Mouse (Mus musculus) C2C12 (cell line): ENCODE measurements around the gene Ap2s1. TPM values are rescaled to one million over a fixed set of nuclear protein-coding genes. Genes with fewer than 3 reads are reported as not detected.
"Not testable (repeated sequence)": the region's sequence is repeated elsewhere in the genome, so short reads cannot be mapped to it uniquely, and the experiment has no call there.

Source experiments
- H3K27me3 ChIP-seq: one replicate; pipeline ENCODE4 v1.6.1; 2011; ENCODE audit not compliant: control insufficient read depth, insufficient read depth, insufficient read length
- H3K36me3 ChIP-seq: one replicate; pipeline ENCODE4 v1.6.1; 2011; ENCODE audit not compliant: control insufficient read depth, insufficient read depth
- H3K4me3 ChIP-seq: one replicate; pipeline ENCODE4 v1.5.1; 2011; ENCODE audit warnings: mild to moderate bottlenecking, control low read depth; ENCODE audit not compliant: poor library complexity, insufficient read depth, severe bottlenecking
- H3K79me2 ChIP-seq: one replicate; pipeline ENCODE4 v1.6.1; 2011; ENCODE audit not compliant: control insufficient read depth, insufficient read depth
- H3K79me3 ChIP-seq: one replicate; pipeline ENCODE4 v1.6.1; 2011; ENCODE audit warnings: low read depth, control low read depth
- H3ac ChIP-seq: one replicate; pipeline ENCODE3; 2011; ENCODE audit warnings: low read depth; ENCODE audit not compliant: control insufficient read depth, insufficient read length
- CEBPB ChIP-seq: IDR thresholded peaks from one replicate; pipeline ENCODE4 v1.6.1; 2011; ENCODE audit warnings: low read depth, mild to moderate bottlenecking, control low read depth, moderate library complexity
- CTCF ChIP-seq: IDR thresholded peaks from one replicate; pipeline ENCODE4 v1.5.1; 2011; ENCODE audit not compliant: control insufficient read depth, insufficient read depth, insufficient read length
- FOSL1 ChIP-seq: IDR thresholded peaks from one replicate; pipeline ENCODE4 v1.8.0; 2011; ENCODE audit warnings: mild to moderate bottlenecking, low read length; ENCODE audit not compliant: poor library complexity, insufficient read depth, severe bottlenecking
- MAX ChIP-seq: IDR thresholded peaks from one replicate; pipeline ENCODE4 v1.6.1; 2011; ENCODE audit warnings: mild to moderate bottlenecking, control low read depth
- MYOD1 ChIP-seq: IDR thresholded peaks from one replicate; pipeline ENCODE4 v1.6.1; 2011; ENCODE audit warnings: low read depth; ENCODE audit not compliant: control insufficient read depth, insufficient read length
- MYOG ChIP-seq: IDR thresholded peaks from one replicate; pipeline ENCODE4 v1.6.1; 2011; ENCODE audit not compliant: control insufficient read depth, insufficient read length; ENCODE audit errors: extremely low read depth
- USF1 ChIP-seq: IDR thresholded peaks from one replicate; pipeline ENCODE4 v1.6.1; 2011; ENCODE audit warnings: low read depth, mild to moderate bottlenecking, control low read depth, moderate library complexity
- polyA plus RNA-seq: library from polyadenylated mRNA; unstranded; fragments of >200 nt; fragmentation: generic; extraction: Trizol; gene quantifications from one replicate; pipeline ENCODE4 v1.2.1, GENCODE M21; 2012; ENCODE audit warnings: missing spikeins

Gene Ap2s1
- polyA plus RNA-seq, 1 experiment: 301 TPM

- Histone ChIP-seq H3K4me3 (no peak overlapping the region), H3K27me3 (peaks cover 7% of the 10 kb centered on the region), H3K79me3 (no peaks in the 10 kb centered on the region), H3ac (no peak overlapping the region), H3K36me3 (no peaks in the 10 kb centered on the region), H3K79me2 (no peaks in the 10 kb centered on the region)
- no peak for TF ChIP-seq FOSL1
- TF ChIP-seq USF1: no peak
- no peak for TF ChIP-seq CEBPB
- TF ChIP-seq MYOG: no peak
- TF ChIP-seq MYOD1: no peak
- TF ChIP-seq MAX: no peak
- TF ChIP-seq CTCF: no peak
Measured at GRCm38 (mm10) chr7:16728596-16729348, 9.4 kb upstream of the Ap2s1 start.

- H3ac ChIP-seq, H3K79me3 ChIP-seq, H3K27me3 ChIP-seq, H3K4me3 ChIP-seq, H3K79me2 ChIP-seq, H3K36me3 ChIP-seq: not testable (repeated sequence)
Measured at GRCm38 (mm10) chr7:16729563-16729962, 8.6 kb upstream of the Ap2s1 start.

- H3K4me3 ChIP-seq: no peak overlapping the region
- no peaks in the 10 kb centered on the region for H3K79me2 ChIP-seq
- H3K36me3 ChIP-seq: no peaks in the 10 kb centered on the region
- H3K79me3 ChIP-seq: no peaks in the 10 kb centered on the region
- no peak overlapping the region for H3ac ChIP-seq
- TF ChIP-seq FOSL1 (no peak), MYOG (no peak), CTCF (no peak), MAX (no peak), MYOD1 (no peak), CEBPB (no peak), USF1 (no peak)
- H3K27me3 ChIP-seq: no peaks in the 10 kb centered on the region
Measured at GRCm38 (mm10) chr7:16730791-16731190, 7.4 kb upstream of the Ap2s1 start.

GRCm38 (mm10) chr7:16731893-16732422 lies 6.3 kb upstream of the Ap2s1 start:
- H3K27me3 ChIP-seq: no peaks in the 10 kb centered on the region
- H3ac ChIP-seq: no peak overlapping the region
- H3K4me3 ChIP-seq: no peak overlapping the region
- no peaks in the 10 kb centered on the region for H3K79me3 ChIP-seq
- TF ChIP-seq MYOD1: no peak
- no peak for TF ChIP-seq CEBPB
- no peak for TF ChIP-seq MAX
- TF ChIP-seq USF1: no peak
- no peak for TF ChIP-seq MYOG
- no peak for TF ChIP-seq CTCF
- no peak for TF ChIP-seq FOSL1
- H3K79me2 ChIP-seq: no peaks in the 10 kb centered on the region
- no peaks in the 10 kb centered on the region for H3K36me3 ChIP-seq

- H3K4me3 ChIP-seq: no peak overlapping the region
- no peak overlapping the region for H3ac ChIP-seq
- H3K79me3 ChIP-seq: peaks cover 19% of the 10 kb centered on the region
- TF ChIP-seq USF1: no peak
- no peak for TF ChIP-seq MYOG
- no peak for TF ChIP-seq CEBPB
- TF ChIP-seq FOSL1: no peak
- TF ChIP-seq MYOD1: no peak
- no peak for TF ChIP-seq MAX
- no peak for TF ChIP-seq CTCF
- H3K36me3 ChIP-seq: no peaks in the 10 kb centered on the region
- no peaks in the 10 kb centered on the region for H3K27me3 ChIP-seq
- H3K79me2 ChIP-seq: peaks cover 29% of the 10 kb centered on the region
Measured at GRCm38 (mm10) chr7:16737606-16738072, 571 bp upstream of the Ap2s1 start.

- H3K79me2 ChIP-seq: peaks cover 29% of the 10 kb centered on the region
- H3ac ChIP-seq: peak overlapping the region; percentile 95
- TF ChIP-seq FOSL1 (no peak), CTCF (no peak), USF1 (no peak), MAX (no peak), MYOD1 (no peak), MYOG (no peak), CEBPB (no peak)
- peaks cover 19% of the 10 kb centered on the region for H3K79me3 ChIP-seq
- H3K4me3 ChIP-seq: peak overlapping the region; percentile 72
- H3K36me3 ChIP-seq: peaks cover 4% of the 10 kb centered on the region
- no peaks in the 10 kb centered on the region for H3K27me3 ChIP-seq
Measured at GRCm38 (mm10) chr7:16739056-16739604, 920 bp downstream of the Ap2s1 start.
